Mouse (Mus musculus): Measurements from ENCODE around the gene Epb41.

DNA sequence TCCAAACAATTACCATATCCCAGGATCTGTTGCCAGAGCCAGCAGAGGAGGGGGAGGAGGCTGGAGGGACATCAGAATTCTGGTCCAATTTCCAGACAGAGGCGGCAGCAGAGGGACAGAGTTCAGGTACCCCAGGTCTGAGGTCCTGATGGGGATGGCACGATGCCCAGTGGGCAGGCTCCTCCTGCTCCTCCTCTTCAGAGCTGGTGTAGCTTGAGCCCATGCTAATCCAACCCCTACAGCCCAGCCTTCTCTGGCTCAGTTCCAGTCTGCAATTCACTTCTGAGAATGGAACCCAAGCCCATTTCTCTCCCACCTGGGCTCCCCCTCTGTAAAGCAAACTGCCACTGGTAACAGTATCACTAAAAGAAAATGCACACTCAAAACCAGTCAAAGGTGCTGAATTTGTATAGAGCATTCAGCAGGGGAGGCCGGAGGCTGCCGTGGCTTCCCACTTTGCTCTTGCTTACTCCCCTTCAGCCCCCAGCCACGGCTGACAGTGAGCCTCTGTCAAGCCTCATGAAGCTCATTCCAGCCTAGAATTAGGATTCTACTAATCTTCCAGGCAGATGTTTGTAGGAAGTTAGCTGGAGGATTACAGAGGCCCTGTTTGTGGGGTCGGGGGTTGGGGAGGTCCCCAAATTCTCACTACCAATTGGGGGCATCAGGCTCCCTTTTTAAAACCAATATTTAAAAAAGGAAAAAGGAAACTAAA is 150.9 kb downstream of the Epb41 start:
- TF ChIP-seq POLR2A (IDR thresholded peaks at IDR 0.05; ENCODE audit: insufficient read depth, low read depth, low read length) (no peak), CTCF (IDR thresholded peaks at IDR 0.05) (no peak), EP300 (IDR thresholded peaks at IDR 0.05; ENCODE audit: insufficient read depth, low read depth, low read length) (no peak)

Measured in heart, adult 2 months (tissue).